Mouse (Mus musculus): Measurements from ENCODE around the gene Pknox2. TPM values are rescaled to one million over a fixed set of nuclear protein-coding genes. Genes with fewer than 3 reads are reported as not detected.

Pknox2 gene
- polyA plus RNA-seq, 1 experiment = 0.72 TPM

DNA sequence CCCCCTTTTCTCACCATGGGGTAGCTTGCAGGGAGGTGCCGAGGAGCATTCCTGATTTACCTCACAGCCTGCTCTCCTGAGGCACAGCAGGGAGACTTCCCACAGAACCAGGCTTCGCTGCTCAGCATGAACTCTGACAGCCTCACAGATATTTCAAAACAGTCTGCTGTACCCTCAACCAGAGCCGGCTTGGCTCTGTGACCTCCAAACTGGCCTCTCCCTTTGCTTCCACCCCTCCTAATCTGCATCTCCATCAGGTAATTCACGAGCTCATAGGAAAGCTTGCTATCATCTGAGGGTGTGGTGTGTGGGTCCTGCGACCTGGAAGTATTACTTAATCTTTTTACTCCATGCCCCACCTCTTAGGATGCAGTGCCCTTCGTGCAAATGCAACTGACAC is 142.5 kb downstream of the Pknox2 start:
- no peaks in the 10 kb centered on the region for H3K4me1 ChIP-seq (ENCODE audit: control insufficient read depth, insufficient read depth, low read length)
- no peak overlapping the region for H3K27ac ChIP-seq (ENCODE audit: control insufficient read depth, insufficient read depth, low read depth, low read length, poor library complexity)
- TF ChIP-seq POLR2A (IDR thresholded peaks at IDR 0.05; ENCODE audit: borderline replicate concordance, control insufficient read depth, low read depth, low read length) (no peak), CTCF (IDR thresholded peaks at IDR 0.05; ENCODE audit: control insufficient read depth, insufficient read depth, low read length) (no peak)
- no peak overlapping the region for H3K4me3 ChIP-seq (replicated peaks; ENCODE audit: control insufficient read depth, low read depth, low read length)
- 47% methylated on average over 6 of the region's 6 CpGs for WGBS

DNA sequence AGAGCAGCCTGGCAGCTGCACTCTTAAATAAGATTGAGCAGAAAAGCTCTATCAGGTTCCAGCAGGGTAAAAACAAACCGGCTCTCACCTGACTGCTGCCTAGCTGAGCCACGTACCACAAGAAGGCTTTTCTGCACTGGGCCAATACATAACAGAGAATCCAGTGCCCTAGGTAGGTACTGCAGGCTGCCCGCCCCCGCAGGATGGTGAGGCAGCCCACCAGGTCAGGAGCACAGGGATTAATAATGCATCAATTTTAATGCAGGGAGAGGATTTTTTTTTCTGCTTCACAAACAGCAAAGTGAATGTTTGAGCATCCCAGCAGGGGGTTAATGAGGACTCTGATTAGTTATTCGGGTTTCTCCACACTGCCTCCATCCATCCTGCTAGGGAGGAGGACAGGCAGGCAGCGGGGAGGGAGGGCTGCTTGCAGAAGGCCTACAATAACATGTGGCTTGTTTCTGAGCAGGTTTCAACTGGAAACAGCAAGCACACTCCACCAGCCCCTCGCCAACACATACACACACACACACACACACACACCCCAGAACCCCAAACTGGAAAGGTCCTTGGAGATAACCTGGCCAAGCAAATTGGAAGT is 145.2 kb downstream of the Pknox2 start:
- Histone ChIP-seq H3K4me1 (ENCODE audit: control insufficient read depth, insufficient read depth, low read length) (no peaks in the 10 kb centered on the region), H3K4me3 (replicated peaks; ENCODE audit: control insufficient read depth, low read depth, low read length) (no peak overlapping the region), H3K27ac (ENCODE audit: control insufficient read depth, insufficient read depth, low read depth, low read length, poor library complexity) (no peak overlapping the region)
- TF ChIP-seq CTCF (IDR thresholded peaks at IDR 0.05; ENCODE audit: control insufficient read depth, insufficient read depth, low read length) = no peak
- TF ChIP-seq POLR2A (IDR thresholded peaks at IDR 0.05; ENCODE audit: borderline replicate concordance, control insufficient read depth, low read depth, low read length) = no peak
- 58% methylated on average over 7 of the region's 7 CpGs for WGBS

DNA sequence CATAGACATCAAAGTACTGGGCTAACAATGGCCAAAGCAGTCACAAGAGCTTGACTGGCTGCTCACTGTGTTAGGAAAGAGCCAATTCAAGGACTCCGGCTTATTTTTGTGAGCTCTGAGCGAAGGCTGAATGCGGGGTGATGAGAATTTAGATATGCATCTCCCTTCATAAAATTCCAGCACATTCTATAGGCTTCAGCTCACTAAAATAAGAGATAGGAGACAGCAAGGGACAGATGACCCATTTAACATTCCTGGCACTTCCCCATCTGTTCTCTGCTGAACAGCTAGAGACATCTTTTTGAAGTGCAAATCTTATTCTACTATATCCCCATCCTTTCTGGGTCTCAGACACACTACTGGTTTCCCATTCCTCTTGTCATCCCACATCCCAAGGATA is 147.8 kb downstream of the Pknox2 start:
- no peak for TF ChIP-seq CTCF (IDR thresholded peaks at IDR 0.05; ENCODE audit: control insufficient read depth, insufficient read depth, low read length)
- TF ChIP-seq POLR2A (IDR thresholded peaks at IDR 0.05; ENCODE audit: borderline replicate concordance, control insufficient read depth, low read depth, low read length) = no peak
- Histone ChIP-seq H3K4me1 (ENCODE audit: control insufficient read depth, insufficient read depth, low read length) (no peaks in the 10 kb centered on the region), H3K27ac (ENCODE audit: control insufficient read depth, insufficient read depth, low read depth, low read length, poor library complexity) (no peak overlapping the region), H3K4me3 (replicated peaks; ENCODE audit: control insufficient read depth, low read depth, low read length) (no peak overlapping the region)
- 84% methylated on average over 3 of the region's 3 CpGs for WGBS

DNA sequence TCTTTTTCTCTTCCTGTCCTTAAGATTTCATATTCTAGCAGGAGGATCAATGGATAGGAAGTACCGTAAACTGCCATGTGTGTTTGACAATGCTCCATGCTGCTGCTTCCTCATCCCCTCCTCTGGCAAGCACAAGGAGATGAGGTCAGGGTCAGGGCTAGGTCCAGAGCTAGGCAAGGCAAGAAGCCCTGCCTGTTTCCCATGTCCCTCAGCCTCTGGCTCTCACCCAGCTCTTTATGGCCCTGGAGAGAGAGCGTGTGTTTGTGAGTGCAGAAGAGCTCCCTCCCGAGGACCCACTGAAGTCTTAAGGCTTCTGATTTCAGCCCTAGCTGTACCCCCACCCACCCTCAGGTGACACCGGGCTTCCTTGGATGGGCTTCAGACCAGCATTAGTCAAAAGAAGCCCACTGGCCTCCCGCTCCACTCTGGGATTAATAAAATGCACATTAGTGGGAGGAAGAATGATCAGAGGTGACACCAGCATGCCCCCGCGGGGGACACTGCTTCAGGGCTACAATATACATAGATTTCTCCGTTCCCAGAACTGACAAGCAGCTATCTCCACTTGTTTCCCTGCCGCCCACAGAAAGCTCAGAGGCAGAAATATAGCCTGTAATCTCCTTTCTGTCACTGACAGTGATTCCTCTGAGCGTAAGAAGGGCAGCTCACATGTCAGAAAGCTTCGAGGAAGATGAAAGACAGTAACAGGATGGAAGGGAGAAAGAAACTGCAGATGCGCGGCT is 156.4 kb downstream of the Pknox2 start:
- TF ChIP-seq POLR2A (IDR thresholded peaks at IDR 0.05; ENCODE audit: borderline replicate concordance, control insufficient read depth, low read depth, low read length) = no peak
- no peak for TF ChIP-seq CTCF (IDR thresholded peaks at IDR 0.05; ENCODE audit: control insufficient read depth, insufficient read depth, low read length)
- H3K4me1 ChIP-seq (ENCODE audit: control insufficient read depth, insufficient read depth, low read length) = no peaks in the 10 kb centered on the region
- no peak overlapping the region for H3K4me3 ChIP-seq (replicated peaks; ENCODE audit: control insufficient read depth, low read depth, low read length)
- 69% methylated on average over 13 of the region's 13 CpGs for WGBS
- no peak overlapping the region for H3K27ac ChIP-seq (ENCODE audit: control insufficient read depth, insufficient read depth, low read depth, low read length, poor library complexity)

DNA sequence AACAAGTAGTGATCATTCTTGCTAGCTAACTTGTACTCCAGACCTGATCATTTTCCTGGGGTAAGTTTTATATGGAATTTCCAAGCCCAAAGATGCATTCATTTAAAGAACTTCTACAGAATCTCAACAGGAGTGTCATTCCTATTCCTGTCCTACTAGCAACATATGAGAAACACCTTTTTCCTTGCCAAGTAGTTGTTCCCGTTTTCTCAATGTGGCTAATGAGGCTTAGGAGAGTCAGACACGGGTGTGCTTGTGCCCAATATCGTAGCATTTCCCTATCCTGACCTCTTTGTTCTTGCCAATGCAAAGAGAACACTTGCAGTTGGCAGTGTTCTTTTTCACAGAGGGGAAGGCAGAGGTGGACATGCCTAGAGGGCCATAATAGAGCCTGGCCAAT is 157.2 kb downstream of the Pknox2 start:
- no peaks in the 10 kb centered on the region for H3K4me1 ChIP-seq (ENCODE audit: control insufficient read depth, insufficient read depth, low read length)
- TF ChIP-seq POLR2A (IDR thresholded peaks at IDR 0.05; ENCODE audit: borderline replicate concordance, control insufficient read depth, low read depth, low read length) = no peak
- TF ChIP-seq CTCF (IDR thresholded peaks at IDR 0.05; ENCODE audit: control insufficient read depth, insufficient read depth, low read length) = no peak
- no peak overlapping the region for H3K4me3 ChIP-seq (replicated peaks; ENCODE audit: control insufficient read depth, low read depth, low read length)
- H3K27ac ChIP-seq (ENCODE audit: control insufficient read depth, insufficient read depth, low read depth, low read length, poor library complexity) = no peak overlapping the region
- WGBS = 80% methylated on average over 3 of the region's 3 CpGs

GRCm38 (mm10) chr9:36985233-36985632 is 162.0 kb downstream of the Pknox2 start:
- 79% methylated on average over 9 of the region's 9 CpGs for WGBS
- H3K4me1 ChIP-seq (ENCODE audit: control insufficient read depth, insufficient read depth, low read length) = no peaks in the 10 kb centered on the region
- no peak for TF ChIP-seq POLR2A (IDR thresholded peaks at IDR 0.05; ENCODE audit: borderline replicate concordance, control insufficient read depth, low read depth, low read length)
- no peak for TF ChIP-seq CTCF (IDR thresholded peaks at IDR 0.05; ENCODE audit: control insufficient read depth, insufficient read depth, low read length)
- no peak overlapping the region for H3K4me3 ChIP-seq (replicated peaks; ENCODE audit: control insufficient read depth, low read depth, low read length)
- no peak overlapping the region for H3K27ac ChIP-seq (ENCODE audit: control insufficient read depth, insufficient read depth, low read depth, low read length, poor library complexity)

- Histone ChIP-seq H3K4me3 (replicated peaks; ENCODE audit: control insufficient read depth, low read depth, low read length) (no peak overlapping the region), H3K4me1 (ENCODE audit: control insufficient read depth, insufficient read depth, low read length) (no peaks in the 10 kb centered on the region), H3K27ac (ENCODE audit: control insufficient read depth, insufficient read depth, low read depth, low read length, poor library complexity) (no peak overlapping the region)
- TF ChIP-seq POLR2A (IDR thresholded peaks at IDR 0.05; ENCODE audit: borderline replicate concordance, control insufficient read depth, low read depth, low read length) = no peak
- WGBS = 58% methylated on average over 11 of the region's 11 CpGs
Observed at GRCm38 (mm10) chr9:36976596-36977362, 170.4 kb downstream of the Pknox2 start.

GRCm38 (mm10) chr9:36973486-36974227 is 173.6 kb downstream of the Pknox2 start:
- no peak for TF ChIP-seq CTCF (IDR thresholded peaks at IDR 0.05; ENCODE audit: control insufficient read depth, insufficient read depth, low read length)
- TF ChIP-seq POLR2A (IDR thresholded peaks at IDR 0.05; ENCODE audit: borderline replicate concordance, control insufficient read depth, low read depth, low read length) = no peak
- WGBS = 63% methylated on average over 11 of the region's 11 CpGs

More at GRCm38 (mm10) chr9:36973486-36974227, 173.6 kb downstream of the Pknox2 start:
- Histone ChIP-seq H3K4me3 (replicated peaks; ENCODE audit: control insufficient read depth, low read depth, low read length) (no peak overlapping the region), H3K4me1 (ENCODE audit: control insufficient read depth, insufficient read depth, low read length) (no peaks in the 10 kb centered on the region), H3K27ac (ENCODE audit: control insufficient read depth, insufficient read depth, low read depth, low read length, poor library complexity) (no peak overlapping the region)

Data from bone marrow, adult 2 months (tissue).